Mouse (Mus musculus): Measurements from ENCODE around the gene Paqr7. TPM values are rescaled to one million over a fixed set of nuclear protein-coding genes. Genes with fewer than 3 reads are reported as not detected.
"Not testable (repeated sequence)": the region's sequence is repeated elsewhere in the genome, so short reads cannot be mapped to it uniquely, and the experiment has no call there.

Paqr7 gene
- total RNA-seq, 4 experiments from 2014 or later, result 58.1 to 64.3 (median 61.1) TPM

DNA sequence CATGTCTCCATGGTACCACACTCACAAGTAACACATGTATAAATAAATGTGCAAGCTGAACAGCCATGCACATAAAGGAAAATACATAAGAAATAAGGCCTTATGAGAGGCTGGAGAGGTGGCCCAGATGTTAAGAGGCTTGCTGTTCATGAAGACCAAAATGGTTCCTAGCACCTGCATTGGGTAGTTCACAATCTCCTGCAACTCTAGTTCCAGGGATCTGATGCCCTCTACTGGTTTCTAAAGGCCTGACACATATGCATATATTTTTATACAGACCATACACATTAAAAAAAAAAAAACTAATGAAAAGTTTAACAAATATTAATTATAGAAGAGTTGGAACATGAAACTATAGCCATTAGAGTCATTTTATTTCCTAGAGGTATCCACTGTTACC lies 25.0 kb upstream of the Paqr7 start:
- no peak for DNase-seq (ENCODE audit: low spot score in 2 of 2)

DNA sequence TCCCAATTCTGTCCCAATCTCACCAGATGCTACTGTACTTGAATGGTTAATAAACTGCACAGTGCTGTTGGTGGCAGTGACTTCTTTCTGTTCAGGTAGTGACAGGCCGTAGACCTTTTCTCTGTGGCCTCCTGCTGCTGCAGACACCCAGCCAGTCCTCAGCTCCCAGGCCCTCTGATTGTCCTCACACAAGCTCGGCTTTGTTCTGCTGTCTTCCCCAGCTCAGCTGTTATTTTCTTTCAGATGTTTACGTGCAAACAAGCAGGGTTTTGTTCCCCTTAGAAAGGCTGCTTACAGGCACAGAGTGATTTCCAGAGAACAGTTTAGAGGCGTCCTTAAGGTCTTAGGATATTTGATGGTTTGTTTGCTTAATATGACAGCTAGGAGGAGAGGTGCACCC lies 22.7 kb upstream of the Paqr7 start:
- no peak for DNase-seq (ENCODE audit: low spot score in 2 of 2)

DNA sequence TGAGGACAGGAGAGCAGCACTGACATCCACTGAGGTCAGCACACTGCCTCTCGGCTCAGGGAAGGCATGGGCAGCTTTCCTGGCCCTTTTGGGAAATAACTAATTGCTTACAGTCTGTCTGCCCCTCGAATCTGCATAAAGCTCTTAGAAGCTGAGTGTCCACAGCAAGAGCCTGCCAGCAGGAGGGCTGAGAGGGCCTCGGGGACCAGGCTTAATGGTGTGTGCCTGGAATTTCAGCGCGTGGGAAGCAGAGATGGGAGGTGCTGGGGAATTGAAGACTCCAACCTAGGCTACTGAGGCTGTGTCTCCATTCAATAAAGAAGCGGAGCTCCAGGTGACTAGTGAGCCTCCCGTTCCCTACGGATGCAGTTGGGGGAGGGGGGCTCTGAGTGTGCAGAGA lies 22.3 kb upstream of the Paqr7 start:
- DNase-seq (ENCODE audit: low spot score in 2 of 2), result no peak

DNA sequence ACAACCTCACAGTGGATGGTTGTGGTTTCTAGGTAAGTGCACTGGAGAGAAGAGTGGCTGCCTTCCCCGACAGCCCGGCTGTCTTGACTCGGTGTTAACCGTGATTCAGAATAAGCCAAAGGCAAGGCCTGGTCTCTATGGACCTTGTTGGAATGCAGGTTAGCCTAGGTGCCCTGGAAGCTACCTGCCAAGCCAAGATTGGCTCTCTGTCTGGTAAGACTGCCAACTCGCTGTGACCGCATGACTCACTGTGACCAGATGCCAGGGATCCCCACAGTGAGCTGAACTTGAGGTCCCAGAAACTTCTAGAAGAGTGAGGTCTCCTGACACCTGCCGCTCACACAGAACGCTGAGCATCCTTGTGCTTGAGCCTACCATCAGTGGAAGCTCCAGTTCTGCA lies 19.6 kb upstream of the Paqr7 start:
- DNase-seq (ENCODE audit: low spot score in 2 of 2), result no peak

- DNase-seq (ENCODE audit: low spot score in 2 of 2), result peak; percentile 75 to 95
Observed at GRCm38 (mm10) chr4:134478031-134478430, 18.5 kb upstream of the Paqr7 start.

DNA sequence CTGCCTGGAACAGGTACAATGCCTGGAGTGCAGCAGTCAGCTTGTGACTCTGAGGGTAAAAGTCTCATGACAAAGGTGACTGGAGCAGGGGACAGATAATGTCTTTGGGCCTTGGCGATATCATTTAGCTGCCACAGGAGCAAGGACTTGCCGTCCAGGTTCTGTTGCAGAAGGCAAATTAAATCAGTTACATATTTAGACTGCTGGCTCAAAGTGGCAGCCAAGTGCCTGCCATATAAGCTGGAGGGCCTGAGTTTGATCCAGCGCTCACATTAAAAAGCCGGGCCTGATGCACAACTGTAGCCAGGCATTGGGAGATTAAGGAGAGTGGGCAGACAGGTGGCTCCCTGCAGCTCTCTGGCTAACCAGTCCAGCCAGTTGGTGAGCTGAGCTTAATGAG lies 16.7 kb upstream of the Paqr7 start:
- no peak for DNase-seq (ENCODE audit: low spot score in 2 of 2)

DNA sequence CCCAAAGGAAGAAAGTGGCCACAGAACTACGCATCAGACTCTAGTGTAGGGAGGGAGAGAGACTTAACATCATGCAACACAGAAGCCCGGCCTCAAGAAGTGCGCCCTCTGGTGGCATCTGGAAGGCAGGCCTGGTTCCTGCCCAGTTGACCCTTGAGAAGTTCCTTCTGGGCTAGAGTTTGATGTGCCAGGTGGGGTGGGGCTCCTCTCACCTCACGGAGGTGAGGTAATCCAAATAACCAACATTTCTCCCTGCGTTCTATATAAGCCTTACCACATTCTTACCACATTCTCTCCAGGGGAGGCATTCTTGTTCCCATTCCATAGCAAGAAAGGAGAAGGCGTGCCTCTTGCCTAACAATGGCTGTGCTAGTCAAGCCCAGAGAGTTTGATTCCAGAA lies 15.6 kb upstream of the Paqr7 start:
- DNase-seq (ENCODE audit: low spot score in 2 of 2), result no peak

DNA sequence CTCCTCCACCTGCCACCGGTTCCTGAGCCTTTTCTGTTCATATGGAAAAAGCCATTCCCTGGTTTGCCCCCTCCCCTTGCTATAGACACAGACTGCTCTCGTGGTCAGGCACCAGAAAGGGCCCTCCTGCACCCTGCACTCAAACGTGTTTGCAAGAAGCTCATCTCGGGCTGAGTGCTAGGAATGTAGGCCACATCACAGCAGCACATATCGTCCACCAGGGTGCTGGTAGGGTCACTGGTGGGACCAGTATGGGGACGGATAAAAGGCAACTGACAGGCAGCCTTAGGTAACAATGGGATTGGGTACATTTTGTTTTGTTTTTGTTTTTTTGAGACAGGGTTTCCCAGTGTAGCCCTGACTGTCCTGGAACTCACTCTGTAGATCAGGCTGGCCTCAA lies 15.2 kb upstream of the Paqr7 start:
- no peak for DNase-seq (ENCODE audit: low spot score in 2 of 2)

- no peak for DNase-seq (ENCODE audit: low spot score in 2 of 2)
Observed at GRCm38 (mm10) chr4:134482442-134482841, 14.1 kb upstream of the Paqr7 start.

- DNase-seq (ENCODE audit: low spot score in 2 of 2), result no peak
Observed at GRCm38 (mm10) chr4:134483078-134483688, 13.3 kb upstream of the Paqr7 start.

- peak in 1 of 2 experiments; percentile 82 for DNase-seq (ENCODE audit: low spot score in 2 of 2)
Observed at GRCm38 (mm10) chr4:134483696-134484095, 12.8 kb upstream of the Paqr7 start.

- no peak for DNase-seq (ENCODE audit: low spot score in 2 of 2)
Observed at GRCm38 (mm10) chr4:134484231-134484630, 12.3 kb upstream of the Paqr7 start.

DNA sequence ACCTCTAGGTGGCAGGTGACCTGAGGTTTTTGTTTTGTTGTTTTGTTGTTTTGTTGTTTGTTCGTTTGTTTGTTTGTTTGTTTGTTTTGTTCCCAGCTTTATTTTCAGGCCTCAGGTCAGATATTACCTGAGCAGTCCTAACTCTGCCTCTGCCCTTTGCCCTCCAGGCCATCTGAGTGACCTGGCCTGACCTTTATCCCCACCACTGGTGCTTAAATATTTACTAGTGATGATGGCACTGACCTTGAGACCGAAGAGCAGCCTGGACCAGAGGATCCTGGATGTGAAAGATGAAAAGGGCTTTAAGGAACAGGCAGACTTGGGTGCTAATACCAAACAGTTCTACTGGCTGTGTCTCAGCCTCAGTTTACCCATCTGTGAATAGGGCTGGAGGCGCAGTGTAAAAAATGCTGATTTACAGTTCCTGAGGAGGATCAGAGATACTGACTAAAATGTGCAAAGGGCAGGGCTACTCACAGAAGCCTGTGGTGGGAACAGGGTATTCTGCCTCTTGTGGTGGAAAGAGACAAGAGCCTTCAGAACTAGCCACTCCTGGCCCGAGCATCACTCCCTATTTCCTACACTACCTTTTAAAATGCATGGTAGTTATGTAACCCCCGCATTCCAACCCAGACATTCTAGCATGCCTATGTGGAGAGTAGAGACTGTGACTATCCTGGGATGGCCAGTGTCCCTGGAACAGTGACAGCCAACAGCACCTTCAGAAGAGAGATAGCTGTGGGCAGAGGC lies 11.2 kb upstream of the Paqr7 start:
- DNase-seq (ENCODE audit: low spot score in 2 of 2), result no peak

- DNase-seq (ENCODE audit: low spot score in 2 of 2), result no peak
Observed at GRCm38 (mm10) chr4:134488211-134488610, 8.3 kb upstream of the Paqr7 start.

- DNase-seq (ENCODE audit: low spot score in 2 of 2), result no peak
Observed at GRCm38 (mm10) chr4:134489986-134490665, 6.4 kb upstream of the Paqr7 start.

GRCm38 (mm10) chr4:134491716-134492115 lies 4.8 kb upstream of the Paqr7 start:
- DNase-seq (ENCODE audit: low spot score in 2 of 2), result no peak

DNA sequence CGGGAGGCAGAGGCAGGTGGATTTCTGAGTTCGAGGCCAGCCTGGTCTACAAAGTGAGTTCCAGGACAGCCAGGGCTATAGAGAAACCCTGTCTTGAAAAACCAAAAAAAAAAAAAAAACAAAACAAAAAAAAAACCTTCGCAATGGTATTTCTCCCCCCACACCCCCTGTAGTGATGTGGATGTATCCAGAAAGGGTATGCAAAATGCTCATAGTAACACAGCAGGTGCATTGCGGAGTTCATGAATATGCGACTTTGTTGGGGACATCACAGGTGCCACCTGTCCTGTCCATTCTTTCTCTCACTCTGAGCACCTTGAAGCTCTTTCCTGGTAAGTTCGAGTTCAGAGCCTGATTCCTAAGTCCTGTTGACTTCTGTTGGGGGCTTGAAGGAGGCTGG lies 2.3 kb upstream of the Paqr7 start:
- DNase-seq (ENCODE audit: low spot score in 2 of 2), result not testable (repeated sequence)

- no peak for DNase-seq (ENCODE audit: low spot score in 2 of 2)
Observed at GRCm38 (mm10) chr4:134494780-134495545, 1.5 kb upstream of the Paqr7 start.

- no peak for DNase-seq (ENCODE audit: low spot score in 2 of 2)
Observed at GRCm38 (mm10) chr4:134495546-134495923, 962 bp upstream of the Paqr7 start.

DNA sequence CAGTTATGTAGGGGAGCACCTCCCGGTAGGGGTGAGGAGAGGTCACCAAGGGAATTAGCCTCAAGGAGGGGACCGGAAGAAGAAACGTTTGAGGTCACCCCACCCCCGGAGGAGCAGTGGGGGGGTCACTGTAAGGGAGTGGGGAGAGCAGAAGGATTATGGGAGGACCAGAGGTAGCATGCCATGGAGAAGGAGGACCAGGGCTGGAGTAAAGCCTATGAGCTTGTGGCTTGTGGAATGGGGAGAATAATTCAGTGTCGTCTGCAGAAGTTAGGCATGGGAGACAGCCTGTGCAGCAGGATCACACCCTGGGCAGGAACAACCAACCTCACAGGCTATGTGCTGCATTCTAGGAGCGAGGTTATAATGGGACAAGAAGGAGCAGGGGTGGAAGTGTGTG lies 726 bp downstream of the Paqr7 start:
- DNase-seq (ENCODE audit: low spot score in 2 of 2), result no peak

- DNase-seq (ENCODE audit: low spot score in 2 of 2), result no peak
Observed at GRCm38 (mm10) chr4:134497986-134498731, 1.7 kb downstream of the Paqr7 start.

Data from left cerebral cortex, adult 8-10 months (tissue).